Mouse (Mus musculus) 3T3-L1 (cell line): ENCODE measurements at regions not wholly inside any gene's neighbourhood (a gene's known extent, or its start where the extent isn't known, plus 50 kb on each side); places are given as distances from the start of the nearest gene placed in this dataset.

Source experiments
- DNase-seq: peaks from one replicate; pipeline ENCODE4 v3.0.0-alpha.2; 2015; ENCODE audit warnings: low read depth, low spot score

DNA sequence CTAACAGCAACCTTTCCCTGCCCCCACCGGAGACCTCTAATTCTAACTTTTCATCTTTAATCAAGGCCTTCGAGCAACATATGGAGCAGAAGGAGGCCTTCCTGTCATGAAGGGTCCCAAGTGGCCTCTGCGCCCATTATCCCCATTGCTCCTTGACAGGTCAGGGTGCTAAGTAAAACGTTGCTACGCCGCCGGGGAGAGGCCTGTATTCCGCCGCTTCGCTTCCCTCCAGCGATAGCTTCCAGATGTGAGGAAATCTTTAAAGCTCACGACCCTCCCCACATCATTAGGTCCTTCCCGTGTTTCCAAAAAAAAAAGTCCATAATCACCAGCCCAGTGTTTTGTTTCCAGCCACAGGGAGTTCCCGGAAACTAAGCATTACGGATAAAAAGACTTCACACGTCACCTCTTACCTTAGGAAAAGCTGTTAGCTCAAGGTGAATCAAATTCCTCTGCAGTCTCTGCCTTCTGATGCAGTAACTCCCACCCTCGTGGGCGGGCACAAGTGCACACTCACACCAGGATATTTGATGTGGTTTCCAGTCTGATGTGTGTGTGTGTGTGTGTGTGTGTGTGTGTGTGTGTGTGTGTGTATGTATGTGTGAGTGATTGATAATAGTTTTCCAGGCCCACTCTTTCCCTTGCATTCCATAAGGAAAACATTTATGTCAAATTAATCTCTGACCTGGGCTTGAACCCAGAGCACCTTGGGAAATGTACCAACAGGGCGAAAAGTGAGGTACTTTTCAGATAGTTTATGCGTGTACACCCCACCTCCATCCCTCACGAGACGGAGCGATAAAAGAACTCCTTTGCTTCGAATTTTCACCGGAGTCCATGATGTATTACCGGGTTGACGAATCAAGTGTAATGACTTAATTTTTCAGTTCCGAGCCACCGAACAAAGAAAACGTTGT lies 107.5 kb downstream of the Gm45692 start:
- no peak for DNase-seq

DNA sequence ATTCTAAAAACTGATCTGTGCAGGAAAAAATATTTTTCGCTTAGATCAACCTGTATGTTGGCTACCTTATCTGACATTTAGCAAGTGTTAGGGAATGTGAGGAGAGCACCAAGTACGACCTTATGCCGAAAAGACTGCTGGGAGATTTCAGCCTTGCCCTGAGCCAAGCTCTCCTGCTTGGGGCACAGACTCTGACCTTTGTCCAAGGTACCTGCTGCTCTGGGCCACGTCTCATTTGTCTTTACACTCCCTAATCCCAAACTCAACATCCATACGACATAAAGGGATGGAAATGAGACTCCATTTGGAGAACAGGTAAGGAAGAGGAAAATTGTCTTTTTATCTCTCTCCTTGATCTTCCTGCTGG lies 108.2 kb downstream of the Gm45692 start:
- no peak for DNase-seq

DNA sequence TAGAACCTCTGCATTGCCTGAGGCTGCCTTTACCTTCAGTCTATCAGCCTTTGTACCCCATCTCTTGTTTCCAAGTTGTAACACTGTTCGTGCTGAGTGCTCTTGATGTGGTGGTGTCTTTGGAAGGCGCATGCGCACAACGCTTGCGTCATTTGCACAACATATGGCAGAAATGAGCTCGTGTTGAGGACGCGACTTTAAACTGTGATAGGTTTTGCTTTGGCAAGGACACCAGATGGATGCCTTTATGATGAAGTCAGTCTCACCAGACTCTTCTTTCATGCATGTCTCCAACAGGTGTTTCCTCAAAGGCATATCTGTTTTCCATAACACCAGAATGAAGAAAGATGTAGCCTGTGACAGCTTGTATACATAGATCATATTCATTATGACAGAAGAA lies 110.2 kb downstream of the Gm45692 start:
- DNase-seq = no peak

DNA sequence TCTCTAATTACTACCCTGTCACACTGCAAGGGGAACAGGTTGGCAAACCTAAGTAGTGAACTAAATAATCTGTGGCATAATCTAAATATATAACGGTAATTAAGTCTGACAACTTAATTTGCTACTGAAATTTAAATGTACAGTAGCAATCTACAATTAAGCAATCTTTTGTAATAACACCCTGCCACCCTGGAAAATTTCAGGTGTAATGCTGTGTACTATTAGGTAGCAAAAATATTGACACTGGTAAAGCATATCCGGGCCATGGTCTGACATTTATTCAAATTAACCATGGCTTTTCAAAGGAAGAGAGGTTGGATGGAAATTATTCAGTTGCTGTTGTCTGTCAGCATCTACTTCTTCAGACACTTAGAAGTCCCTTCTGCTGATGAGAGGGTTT lies 119.7 kb downstream of the Gm45692 start:
- DNase-seq = no peak

DNA sequence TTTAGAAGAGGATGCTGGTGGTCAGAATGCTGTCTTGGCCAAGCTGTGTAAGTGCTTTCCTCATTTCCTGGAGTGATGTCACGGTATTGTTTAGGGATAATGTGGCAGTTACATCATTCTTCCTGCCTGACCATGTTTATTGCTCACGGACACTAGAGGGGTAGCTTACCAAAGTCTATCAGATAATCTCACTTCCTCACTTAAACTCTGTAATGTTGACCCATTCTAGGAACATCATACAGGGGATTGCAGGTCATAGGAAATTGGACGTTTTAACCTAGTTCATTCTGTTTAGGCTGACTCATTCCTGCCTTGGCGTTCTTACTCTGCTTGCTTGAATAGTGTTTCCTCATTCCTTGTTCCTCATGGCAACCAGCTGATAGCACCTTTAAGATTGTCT lies 120.3 kb downstream of the Gm45692 start:
- peak; percentile 19 for DNase-seq

DNA sequence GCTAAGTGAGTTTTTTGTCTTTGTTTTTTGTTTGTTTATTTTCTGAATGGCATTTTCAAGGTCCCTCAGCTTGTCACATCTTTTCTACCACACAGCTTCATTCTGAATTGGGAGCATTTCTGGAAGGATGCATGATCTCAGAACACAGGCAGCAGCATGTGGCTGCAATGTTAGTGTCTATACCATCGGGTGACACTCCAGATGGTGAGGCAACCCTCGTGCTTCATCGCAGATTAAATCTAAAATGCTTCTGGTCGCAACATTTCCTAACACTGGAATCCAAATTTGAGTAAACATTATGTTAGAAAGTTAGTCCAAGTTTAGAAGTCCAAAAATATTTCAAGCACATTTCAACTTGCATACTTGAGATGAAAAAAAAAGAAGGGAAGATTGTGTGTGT lies 124.4 kb downstream of the Gm45692 start:
- DNase-seq = no peak

DNA sequence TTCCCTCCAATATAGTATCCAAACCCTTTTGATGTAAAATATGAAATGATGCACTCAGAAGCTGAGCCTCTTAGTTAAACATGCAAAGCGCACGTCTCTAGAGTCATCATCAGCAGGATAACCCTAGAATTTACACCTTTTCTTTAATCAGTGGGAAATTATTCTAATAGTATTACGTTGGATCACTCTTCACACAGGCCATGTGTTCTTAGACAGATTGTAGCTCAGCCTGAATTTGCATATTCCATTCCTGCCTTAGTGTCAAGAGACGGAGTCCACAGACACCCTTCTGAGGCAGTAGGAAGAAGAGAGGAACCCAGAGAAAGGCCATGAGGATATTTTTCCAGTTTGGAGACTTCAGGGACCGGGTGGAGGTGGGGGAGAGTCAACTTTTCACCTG lies 125.0 kb downstream of the Gm45692 start:
- DNase-seq = no peak

DNA sequence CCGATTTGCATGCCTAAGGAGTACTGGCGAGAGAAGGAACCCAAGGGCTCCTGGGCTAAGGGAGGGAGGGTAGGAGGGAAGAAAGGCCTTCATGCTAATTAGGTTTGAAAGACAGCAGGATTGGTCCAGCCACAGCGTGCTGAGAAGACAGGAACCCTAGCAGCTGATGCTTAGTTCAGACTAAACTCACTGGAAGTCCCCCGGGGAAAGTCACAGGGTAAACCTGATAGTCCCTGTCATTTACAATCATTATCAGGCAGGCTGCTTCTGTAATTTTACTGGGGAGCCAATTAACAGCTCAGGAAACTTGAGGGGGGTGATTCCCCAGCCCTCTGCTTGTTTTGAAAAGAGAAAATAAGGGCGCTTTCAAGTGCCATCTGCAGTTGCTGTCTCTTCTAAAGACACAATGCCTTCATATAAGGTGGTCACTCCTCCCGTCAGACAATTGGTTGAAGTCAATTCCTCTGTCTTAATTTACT lies 135.9 kb downstream of the Gm45692 start:
- DNase-seq = no peak

DNA sequence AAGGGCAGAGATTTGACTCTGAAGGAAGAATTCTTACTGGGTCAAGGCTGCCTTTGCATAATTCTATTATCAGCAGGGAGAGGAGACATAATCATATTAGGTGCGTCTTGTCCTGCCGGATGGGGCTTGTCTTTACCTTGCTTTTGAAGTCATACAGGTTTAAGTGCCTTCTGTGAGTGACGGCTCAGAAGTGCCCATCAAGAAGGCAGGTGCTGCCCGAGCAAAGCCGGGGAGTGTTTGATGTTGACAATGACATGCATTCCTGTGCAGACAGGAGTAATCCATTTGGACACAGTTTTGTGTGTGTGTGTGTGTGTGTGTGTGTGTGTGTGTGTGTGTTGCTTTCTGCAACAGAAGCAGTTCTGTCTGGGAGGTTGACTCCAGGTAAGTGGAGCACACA lies 141.0 kb downstream of the Gm45692 start:
- DNase-seq = no peak

DNA sequence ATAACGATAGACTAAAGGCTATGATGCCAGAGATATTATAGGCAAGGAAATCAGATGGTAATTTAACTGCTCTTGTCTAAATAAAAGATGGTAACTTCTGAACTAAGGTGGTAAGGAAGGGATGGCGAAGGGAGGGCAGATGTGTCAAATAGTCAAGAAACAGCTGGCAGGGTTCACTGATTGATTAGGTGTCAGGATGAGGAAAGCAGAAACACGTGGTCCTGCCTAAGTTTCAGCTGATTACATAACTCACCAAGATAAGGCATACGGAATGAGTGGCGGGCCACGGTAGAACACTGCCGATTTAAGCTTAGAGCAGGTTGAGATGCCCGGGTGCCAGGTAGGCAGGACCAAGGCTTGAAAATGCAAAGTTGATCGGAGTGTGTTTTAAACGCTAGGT lies 143.2 kb downstream of the Gm45692 start:
- no peak for DNase-seq

DNA sequence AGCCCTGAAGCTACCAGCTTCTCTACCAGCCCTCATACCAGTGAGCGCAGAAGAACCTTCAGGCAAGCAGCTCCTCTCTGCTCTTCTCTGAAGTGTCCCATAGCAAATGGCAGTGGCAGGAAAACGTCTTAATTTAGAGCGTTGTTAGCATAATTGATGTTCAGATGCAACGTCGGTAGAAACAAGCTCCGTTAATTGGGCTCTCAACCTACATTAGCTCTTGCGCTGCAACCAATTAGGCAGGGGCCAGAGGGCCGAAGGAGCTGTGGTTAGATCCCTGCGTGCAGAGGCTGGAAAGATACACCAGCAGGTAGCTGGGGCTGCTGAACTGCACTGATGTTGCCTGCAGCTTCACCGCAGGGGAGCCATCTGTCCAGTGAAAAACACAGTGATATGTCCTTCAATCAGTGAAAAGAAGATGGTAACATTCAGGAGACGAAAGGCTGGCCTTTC lies 145.6 kb downstream of the Gm45692 start:
- DNase-seq = no peak

DNA sequence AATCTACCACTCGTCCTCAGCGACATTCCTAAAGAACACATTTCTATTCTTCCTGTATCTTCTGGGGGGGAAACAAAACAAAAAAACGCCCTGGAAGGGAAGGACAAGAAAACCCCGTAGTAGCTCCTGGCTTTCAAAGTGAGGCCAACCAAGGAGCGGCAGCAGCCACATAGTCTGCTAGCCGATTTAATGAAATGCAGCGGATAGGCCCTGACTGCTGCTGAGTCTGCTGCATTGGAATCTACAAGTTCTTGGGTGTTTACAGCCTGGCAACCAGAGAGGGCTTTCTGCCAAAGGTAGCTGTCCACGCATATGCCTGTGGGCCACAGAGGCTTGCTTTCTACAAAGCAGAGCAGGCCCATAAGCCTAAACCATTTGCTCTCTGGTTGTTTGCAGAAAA lies 146.0 kb downstream of the Gm45692 start:
- peak; percentile 37 for DNase-seq

DNA sequence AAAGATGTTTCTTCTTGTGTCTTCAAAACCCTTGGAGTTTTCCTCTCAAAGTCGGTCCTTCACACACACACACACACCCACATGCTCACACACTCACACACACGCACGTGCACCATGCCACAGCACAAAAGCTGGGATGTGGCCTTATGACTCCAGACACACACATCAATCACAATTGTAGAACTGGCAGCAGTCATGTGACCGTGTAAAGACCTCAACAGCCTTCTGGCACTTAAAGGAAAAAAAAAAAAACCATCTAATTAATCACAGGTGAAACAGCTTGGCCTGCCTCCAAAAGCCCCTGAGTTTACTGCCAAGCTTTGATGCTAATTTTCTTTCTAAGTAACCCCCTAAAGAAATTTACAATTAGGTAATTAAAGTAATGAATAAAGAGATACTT lies 147.1 kb downstream of the Gm45692 start:
- no peak for DNase-seq

DNA sequence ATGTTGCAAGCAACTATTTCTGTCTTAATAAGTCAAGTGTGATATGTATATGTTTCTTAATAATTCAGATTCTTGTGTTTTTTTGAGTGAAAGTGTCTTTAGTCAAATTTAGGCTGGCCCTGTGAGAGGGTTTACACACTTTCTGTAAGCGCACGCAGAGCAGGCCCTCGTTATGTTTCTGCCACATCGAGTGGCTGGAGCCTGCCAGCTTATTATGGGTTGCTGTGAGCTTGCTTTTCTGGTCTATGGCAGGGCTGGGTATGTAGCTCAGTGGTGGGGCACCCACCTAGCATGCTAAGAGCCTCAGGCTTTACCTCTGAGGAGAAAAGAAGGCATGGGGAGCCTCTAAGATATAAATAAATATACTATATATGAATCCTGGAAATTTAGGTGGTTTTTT lies 148.2 kb downstream of the Gm45692 start:
- DNase-seq = no peak

DNA sequence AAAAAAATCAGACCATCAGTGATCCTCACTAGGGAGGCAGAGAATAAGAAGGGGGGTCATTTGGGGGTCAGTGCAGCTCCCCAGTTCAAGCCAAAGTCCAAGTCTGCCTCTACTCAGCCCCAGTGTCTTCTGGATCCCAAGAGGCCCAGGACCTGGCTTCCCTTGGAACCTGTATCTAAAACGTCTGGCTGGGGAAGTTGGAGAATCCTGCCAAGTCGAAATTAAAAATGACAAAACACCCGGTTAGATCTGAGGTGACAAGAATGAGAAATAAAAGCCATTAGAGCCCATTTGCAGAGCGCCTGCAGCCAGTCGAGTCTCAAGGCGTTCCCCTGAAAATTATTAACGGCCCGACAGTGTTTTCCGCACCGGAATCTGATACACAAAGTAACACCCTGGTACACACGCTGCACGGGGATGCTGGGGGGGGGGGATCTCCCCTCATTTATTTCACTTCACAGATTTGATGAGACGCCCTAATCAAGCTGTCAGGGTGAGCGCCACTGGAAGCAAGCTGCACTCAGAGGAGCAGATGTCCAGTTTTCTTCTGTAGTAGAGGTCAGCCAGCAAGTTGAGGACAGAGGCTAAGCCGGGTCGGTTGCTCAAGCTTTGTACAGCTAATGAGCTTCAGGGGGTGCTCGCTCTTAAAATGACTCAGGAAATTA lies 149.5 kb downstream of the Gm45692 start:
- no peak for DNase-seq

DNA sequence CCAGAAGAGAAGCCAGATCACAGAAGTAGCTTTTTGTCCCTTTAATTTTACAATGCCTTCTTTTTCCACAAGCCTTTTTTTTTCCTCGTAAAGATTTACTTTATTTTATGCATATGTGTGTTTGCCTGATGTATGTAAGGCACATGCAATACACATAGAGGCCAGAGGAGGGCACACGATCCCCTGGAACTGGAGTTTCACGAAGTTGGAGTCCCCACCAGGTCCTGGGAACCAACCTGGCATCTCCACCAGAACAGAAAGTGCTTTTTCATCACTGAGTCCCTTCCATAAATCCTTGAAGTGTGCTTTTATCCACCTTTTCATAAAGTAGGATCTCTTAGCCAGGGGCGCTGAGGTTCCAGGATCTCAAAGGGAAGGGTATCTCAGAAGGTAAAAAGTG lies 152.8 kb downstream of the Gm45692 start:
- DNase-seq = peak; percentile 65

DNA sequence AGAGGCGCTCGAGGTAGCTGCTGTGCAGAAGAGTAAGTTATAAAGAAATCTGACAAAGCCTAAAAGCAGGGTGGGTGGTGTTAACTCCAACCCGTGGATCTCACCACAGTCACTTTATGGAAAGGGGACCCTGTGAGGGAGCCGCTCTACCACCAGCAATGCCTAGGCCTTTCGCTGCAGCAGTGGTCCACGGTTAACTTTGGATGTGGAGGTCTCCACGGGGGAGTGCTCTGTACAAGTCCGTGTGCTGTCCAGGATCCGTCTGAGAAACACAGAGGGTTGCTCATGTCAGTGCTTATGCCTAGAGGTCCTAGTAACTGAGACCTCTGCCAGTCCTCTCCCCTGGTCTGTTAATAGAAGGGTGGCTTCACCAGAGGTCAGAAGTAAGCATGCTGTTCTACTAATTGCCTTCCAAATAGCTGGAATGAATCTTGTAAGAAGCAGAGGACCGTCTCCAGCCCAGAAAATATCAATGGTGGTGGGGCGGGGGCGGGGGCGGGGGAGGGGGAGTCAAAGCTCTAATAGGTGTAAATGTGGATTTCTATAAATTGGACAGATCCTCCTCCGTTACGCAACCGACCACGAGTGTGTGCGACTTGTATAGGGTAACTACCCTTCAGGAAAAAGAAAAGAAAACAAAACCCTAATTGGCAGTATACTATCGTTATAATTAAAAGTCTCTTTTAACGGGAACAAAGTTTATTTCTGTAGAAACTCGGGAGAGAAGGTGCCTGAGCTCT lies 153.5 kb downstream of the Gm45692 start:
- DNase-seq = no peak

DNA sequence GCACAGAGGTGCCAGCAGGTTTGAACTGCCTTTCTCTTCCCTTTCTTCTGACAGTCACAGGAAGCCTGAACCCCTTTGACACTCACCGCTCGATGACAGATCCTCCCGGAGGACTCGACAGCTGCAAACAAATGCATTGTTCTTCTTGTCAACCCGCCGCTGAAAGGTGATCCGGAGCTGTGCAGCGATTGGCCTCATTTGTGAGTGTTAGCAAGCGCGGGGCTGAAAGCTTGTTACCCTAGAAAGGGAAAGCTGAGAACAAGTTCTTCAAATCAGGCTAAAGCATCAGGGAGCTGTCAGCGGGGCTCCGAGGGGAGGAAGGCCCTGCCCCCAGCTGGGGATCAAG lies 154.1 kb downstream of the Gm45692 start:
- DNase-seq = no peak

DNA sequence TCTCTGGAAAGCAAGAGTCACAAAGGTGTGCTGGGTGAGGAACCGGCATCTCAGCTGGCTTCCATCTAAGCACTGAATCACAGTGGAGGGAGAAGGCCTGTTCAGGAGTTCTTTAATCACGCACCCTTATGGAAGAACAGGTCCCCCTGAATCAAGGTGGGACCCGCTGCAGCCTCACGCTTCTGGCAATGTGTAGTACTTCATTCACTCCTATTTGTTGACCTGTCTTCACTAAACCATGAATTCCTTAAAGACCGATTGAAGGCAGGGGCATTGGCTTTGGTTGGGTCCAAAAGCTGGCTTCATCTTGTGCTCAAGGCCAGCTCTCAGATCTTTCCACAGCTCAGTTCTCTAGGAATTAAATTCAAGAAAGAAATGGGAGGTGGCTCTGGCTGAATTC lies 154.5 kb downstream of the Gm45692 start:
- DNase-seq = no peak

DNA sequence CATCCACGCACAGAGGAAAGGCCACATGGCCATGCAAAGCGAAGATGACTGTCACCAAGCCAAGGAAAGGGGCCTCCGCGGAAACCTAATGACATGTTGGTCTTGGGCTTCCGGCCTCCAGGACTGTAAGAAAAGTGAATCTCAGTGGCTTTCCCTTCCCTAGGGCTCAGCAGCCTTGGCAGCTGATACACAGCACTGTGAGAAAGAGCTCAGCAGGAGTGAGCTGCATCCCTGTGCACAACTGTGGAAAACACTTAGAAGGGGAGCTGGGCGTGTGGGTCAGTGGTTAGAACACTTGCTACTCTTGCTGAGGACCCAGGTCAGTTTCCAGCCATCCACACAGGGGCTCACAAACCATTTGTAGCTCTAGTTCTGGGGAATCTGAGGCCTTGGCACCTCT lies 155.1 kb downstream of the Gm45692 start:
- no peak for DNase-seq

DNA sequence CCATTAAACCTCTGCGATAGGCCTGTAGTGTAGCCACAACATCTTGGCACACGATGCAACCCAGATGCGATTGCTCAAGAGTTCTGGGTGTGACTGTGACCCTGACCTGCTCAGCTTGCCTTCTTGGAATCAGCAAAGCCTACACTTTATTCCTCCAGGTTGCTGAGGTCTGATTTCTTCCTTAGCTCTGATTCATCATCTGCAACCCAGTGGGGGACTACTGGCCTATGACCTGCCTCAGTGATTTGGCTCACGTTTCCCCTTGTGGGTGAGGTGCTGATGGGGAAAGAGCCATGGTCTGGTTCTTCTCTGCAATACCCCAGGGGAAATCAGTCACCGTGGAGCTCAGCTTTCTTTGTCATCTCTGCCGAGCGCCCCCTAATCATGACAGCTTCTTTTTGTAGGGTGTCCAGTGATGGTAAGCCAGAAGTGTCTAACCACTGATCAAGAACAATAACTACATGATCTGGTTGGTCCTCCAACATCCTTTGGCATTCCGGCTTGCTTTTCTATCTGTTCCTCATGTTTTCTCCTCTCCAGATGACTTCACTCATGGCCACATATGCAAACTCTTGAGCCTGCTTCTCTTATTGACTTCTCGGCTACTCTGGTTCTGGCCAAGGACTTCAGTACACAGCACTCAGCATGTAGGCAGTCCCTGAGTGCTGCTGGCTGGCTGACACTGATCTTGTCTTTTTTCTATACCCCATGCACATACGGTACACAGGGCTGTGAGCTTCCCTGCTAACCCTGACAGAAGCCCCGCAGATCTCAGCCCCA lies 163.0 kb downstream of the Gm45692 start:
- peak; percentile 22 for DNase-seq

DNA sequence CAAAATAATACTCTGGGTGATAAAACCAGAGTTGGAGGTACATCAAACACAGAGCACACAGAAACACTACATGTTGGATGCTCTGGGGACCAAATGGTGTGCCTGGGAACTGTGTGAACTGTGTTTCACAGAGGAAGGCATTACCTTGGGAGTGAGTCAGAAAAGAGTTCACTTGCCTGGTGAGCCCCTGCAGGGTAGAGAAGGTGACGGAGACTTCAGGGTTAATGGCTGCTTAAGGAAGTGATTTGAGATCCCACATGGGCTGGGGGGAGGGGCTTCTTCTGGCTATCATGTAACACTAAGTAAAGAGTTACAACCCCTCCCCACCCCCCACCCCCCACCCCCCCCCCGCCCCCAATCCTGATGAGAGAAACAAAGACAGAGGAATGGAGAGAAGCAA lies 164.6 kb downstream of the Gm45692 start:
- no peak for DNase-seq
